Mouse (Mus musculus): ENCODE results near the gene Tssc4.

Tssc4 gene

DNA sequence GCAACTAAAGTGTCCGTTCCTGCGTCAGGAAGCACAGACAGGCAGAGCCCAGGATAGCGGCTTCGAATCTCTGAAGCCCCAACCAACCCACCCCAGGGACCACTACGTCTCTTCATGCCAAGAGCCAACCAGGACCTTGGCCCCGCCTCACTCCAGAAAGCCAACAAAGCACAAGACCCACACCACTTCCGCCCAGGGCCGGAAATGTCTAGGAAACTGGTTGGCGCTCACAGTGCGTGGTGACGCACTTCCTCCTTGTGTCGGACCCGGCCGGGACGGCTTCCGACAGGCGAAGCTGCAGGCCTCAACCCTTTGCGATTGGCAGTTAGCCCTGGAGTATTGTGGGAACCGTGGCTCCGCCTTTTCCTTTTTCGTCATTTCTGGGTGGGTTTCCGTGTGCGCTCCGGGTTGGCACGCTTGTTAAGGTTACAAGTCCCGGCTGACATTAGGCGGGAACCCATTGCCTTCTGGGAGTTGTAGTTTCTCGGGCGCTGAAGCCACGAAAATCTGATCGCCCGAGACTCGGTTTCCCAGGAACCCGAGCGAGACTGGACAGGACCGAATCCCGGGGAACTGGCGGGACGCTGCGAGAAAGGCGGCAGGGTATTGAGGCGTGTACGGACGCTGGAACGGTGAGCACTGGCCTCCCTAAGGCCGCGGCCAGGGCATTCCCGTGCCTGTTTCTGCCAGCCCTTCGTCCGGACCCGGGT is at the start of gene Tssc4:
Gene Tssc4, plus strand, starts transcription at position 368 of the 710 bp plus-strand sequence.
- peak; percentile 100 for DNase-seq (ENCODE audit: low read depth, low spot score)

DNA sequence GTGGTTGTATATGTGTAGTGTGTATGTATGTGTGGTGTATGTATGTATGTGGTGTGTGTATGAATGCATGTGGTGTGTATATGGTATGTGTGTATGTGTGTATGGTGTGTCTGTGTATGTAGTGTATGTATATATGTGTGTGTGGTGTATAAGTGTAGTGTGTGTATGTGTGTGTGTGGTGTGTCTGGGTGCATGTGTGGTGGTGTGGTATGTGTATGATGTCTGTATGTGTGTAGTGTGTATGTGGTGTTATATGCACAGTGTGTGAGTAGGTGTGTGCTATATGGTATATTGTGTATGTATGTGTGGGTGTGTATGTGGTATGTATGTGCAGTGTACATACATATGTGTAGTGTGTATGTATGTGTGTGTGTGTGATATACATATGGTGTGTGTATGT is 49.0 kb upstream of the Tssc4 start:
- DNase-seq (ENCODE audit: low read depth, low spot score) = no peak

DNA sequence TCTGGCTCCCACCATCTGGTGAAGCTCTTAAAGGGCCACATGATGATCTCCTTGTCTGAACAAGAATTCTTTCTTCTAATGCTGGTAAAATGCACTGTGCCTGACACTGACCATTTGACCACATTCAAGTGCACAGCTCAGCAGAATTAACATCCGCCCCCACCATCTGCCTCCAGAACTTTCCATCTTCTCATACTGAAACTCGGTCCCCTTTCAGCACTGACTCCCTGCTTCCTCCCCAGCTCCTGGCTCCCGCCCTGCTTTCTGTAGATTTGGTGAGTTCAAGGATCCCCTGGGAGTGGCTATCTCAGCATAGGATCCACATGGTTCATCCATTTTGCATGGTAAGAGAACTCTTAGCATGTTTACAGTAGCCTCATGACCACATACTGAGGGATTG is 48.3 kb upstream of the Tssc4 start:
- DNase-seq (ENCODE audit: low read depth, low spot score) = no peak

DNA sequence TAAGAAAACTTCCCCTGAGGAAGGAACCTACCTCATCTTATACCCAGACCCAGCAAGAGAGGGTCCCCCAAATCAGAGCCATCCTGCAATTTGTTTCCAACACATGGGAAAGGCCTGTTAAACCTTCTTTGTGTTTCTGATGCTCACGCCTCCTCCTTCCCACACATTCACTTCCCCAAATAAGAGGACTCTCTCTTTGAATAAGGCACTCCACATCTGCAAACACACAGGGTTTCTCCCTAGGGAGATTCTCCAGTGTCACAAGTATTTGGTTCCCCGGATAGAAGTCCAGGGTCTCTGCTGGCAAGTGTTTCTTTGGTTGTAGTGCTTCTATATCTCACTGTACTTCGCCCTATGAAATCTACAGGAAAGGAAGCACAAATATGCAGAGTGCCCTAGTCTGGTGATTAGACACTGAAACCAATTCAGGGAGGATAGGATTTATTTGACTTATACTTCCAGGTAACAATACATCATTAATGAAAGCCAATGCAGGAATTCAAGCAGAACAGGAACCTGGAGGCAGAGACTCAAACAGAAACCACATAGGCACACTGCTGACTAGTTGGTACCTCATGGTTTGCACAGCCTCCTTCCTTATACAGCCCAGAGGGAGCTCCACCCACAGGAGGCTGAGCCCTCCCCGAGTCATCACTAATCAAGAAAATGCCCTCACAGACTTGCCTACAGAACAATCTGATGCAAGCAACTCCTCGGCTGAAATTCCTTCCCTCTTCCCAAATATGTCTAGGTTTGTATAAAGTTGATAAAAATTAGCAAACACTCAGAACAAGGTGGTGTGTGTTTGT is 47.5 kb upstream of the Tssc4 start:
- DNase-seq (ENCODE audit: low read depth, low spot score) = no peak

DNA sequence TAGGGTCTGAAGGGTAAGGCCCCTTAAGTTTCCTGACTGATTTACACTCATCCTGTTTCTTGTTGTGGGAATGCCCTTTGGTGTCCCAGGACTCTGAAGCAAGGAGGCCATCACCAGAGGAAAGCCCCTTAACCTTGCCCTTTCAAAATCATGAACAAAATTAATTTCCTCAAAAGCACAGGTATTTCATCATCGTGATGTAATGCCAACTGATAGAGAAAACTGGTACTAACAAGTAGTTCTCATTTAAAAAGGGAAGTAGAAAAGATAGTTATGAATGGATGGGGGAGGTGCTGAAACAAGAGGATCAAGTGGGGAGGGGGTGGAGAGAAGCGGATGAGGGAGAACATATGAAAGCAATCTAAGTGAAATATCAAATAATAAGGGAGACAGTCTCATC is 45.5 kb upstream of the Tssc4 start:
- DNase-seq (ENCODE audit: low read depth, low spot score) = no peak

DNA sequence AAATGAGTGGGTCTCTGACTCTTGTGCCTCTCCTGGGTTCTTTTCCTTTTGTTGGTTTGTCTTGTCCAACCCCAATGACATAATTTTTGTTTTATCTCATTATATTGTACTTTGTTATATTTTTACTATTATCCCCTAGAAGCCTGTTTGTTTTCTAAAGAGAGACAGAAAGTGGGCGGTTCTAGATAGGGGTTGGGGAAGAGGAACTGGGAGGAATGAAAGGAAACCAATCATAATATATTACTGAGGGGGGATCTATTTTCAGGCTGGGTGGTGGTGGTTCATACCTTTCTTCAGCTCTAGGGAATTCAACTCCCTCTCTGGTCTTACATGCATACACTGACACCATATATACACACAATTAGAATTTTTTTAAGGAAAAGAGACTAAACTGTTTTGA is 44.8 kb upstream of the Tssc4 start:
- DNase-seq (ENCODE audit: low read depth, low spot score) = no peak

DNA sequence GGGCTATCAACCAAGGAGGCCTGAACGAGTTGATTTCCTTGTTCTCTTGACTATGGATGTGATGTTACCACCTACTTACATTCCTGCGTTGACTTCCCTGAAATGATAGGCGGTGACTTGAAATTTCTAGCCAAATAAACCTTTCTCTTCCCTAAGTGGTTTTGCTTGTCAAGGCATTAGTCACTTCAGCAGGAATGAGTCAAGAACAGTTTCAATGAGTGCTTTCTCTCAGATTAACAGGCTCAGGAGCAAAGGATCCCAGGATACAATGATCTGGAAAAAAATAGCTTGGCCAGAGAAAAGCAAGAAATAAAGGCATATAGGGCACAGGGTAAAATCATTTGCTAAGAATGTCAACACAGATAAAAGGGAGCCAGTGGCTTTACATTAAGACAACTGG is 43.6 kb upstream of the Tssc4 start:
- no peak for DNase-seq (ENCODE audit: low read depth, low spot score)

DNA sequence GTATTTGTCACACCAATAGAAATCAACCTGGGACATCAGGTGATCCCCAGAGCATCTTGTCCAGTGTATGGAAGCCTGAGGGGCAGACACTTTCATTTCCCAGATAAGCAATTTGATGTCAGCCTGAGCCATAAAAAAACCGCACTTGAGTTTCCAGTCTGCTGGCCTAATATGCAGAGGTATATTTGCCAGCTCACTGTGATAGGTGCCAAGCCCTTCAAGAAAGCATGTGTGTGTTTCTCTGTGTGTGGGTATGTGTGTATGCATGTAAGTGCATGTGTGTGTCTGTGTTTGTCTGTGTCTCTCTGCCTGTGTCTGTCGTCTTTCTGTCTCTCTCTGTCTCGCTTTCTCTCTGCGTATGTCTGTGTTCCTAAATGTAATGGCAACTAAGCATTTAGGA is 41.9 kb upstream of the Tssc4 start:
- DNase-seq (ENCODE audit: low read depth, low spot score) = no peak

DNA sequence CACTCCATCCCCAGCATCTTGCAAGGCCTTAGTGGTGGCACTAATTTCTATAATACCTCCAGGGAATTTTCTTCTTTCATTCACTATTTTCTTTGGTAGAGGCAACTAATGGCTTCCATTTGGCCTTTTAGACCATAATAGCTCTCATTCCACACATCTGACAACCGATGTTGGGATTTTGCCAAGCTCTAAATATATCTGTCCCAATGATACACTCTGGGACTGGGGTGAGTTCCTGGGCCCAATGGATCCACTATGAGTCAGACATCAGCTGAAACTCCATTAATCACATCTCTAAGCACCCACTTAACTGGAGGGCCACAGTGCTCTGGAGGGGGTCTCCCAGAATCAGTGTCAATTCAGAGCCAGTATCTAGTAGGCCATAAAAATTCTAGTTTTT is 37.2 kb upstream of the Tssc4 start:
- DNase-seq (ENCODE audit: low read depth, low spot score) = no peak

DNA sequence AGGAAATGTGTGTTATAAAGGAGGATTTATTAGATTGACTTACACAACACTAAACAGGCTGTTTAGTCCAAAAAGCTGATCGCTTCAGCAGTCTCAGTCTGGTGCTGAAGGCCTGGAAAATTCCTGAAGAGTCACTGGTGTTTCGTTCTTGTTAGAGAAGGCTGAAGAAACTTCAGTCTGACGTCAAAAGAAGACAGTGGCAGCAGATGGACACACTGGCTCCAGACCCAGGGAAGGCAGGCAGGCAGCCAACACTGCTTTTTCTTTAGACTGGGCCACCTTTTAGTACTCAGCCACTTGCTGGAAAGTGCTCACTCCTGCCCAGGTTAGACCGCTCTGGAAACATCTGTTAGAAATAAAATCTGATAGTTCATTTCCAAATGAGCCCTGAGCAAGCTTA is 35.5 kb upstream of the Tssc4 start:
- DNase-seq (ENCODE audit: low read depth, low spot score) = no peak

DNA sequence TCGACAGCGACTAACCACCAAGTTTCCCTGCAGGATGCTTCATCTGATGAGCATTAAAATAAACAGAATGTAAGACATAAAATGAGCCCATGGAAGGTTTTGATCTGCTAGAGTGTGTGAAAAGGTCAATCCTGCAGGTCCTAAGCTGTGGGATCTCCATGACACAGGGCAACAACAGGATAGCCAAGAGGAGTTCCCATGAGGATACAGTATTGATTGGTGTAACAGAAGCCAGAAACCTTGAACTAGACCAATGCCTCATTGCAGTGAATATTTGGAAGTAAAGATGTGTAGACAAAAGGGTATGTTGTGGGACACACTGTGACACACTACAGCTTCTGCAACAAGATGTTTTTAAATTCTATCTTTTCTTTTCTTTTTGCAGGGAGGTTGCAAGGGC is 34.9 kb upstream of the Tssc4 start:
- DNase-seq (ENCODE audit: low read depth, low spot score) = no peak

DNA sequence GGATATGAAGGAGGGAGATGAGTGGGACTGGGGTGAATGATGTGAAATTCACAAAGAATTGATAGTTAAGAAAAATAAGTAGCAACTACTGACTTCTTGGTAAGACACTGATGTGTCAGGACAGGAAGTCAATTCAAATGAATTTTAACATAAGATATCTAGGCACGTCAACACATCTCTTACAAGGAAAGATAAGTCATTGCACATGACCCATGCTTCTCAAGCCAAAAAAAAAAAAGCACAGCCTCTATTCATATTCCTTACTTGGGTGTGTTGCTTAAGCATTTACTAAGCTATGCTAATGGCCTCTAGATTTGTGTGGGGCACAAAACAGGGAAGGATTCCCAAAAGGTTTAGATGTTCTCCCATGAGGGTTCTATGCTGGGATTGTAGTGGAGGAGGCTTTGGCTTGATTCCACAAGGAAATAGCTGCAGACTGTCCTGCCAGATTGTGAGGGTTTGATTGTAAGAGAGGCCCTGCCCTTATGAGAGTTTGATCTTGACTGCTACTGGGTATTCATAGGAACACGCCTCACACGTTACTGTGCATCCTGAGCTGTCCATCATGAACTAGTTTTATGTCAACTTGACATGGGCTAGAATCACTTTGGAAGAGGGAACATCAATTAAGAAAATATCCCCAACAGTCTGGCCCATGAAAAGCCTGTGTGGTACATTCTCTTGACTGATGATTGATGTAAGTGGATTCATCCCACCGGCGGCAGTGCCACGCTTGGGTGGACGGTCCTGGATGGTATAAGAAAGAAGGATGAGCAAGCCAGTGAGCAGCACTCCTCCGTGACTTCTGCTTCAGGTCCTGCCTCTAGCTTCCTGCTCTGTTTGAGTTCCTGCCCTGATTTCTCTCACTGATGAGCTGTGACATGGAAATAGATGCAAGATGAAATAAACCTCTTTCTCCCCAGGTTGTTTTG is 34.3 kb upstream of the Tssc4 start:
- no peak for DNase-seq (ENCODE audit: low read depth, low spot score)

DNA sequence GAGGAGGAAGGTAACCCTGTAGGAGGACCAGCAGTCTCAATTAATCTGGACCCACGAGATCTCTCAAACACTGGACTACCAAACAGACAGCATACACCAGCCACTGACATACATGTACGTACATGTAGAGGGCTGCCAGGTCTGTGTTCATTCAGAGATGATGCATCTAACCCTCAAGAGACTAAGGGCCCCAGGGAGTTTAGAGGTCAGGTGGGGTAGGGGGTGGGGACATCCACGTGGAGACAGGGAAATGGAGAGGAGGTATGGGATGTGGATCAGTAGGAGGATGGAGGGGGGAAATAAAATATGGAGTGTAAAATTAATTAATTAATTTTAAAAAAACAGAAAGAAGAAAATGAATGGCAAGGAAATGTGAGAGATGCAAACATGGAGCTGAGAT is 32.3 kb upstream of the Tssc4 start:
- no peak for DNase-seq (ENCODE audit: low read depth, low spot score)

DNA sequence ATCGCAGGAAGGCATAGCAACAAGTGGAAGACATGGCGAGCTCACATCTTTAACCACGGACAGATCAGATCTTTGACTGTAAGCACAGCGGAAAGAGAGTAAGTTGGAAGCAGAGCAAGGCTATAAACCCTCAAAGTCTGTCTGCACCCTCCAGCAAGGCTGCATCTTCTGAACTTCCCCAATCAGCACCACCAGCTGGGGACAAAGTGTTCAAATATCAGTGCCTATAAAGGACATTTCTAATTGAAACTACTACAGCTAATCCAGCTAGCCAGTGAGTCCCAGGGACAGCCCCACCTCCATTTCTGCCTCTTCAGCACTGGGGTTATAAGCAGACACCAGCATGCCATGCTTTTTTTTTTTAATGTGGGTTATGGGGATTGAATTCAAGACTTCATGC is 31.7 kb upstream of the Tssc4 start:
- DNase-seq (ENCODE audit: low read depth, low spot score) = no peak

DNA sequence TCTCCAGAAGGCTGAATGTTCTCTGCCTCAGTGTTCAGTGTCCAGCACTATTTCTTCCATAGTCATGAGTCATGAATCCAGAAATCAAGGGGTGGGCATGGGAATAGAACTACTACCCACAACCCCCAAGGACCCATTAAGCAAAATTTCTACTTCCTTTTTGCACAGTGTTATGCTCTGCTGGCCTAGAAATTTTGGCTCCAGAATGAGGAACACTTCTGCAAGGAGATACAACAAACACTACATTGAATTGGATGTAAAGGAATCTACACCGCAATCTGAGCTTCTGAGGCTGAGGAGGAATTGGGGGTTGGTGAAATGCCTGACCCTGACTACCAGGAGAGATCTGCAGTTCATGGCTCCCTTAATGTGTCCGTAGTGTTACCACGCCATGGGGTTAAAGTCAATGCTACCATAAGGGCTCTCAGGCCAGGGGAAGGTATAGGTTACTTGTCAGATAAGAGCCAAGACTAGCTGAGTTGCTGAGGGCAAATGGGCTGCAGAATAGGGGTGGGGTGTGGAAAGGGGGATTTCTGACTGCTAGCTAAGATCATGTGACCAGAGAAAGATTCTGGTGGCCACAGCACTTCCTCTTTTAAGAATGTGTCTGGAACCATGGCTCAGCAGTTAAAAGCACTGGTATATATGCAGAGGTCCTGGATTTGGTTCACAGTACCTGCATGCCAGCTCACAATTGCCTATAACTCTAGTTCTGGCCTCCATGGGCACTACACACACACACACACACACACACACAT is 30.7 kb upstream of the Tssc4 start:
- no peak for DNase-seq (ENCODE audit: low read depth, low spot score)

DNA sequence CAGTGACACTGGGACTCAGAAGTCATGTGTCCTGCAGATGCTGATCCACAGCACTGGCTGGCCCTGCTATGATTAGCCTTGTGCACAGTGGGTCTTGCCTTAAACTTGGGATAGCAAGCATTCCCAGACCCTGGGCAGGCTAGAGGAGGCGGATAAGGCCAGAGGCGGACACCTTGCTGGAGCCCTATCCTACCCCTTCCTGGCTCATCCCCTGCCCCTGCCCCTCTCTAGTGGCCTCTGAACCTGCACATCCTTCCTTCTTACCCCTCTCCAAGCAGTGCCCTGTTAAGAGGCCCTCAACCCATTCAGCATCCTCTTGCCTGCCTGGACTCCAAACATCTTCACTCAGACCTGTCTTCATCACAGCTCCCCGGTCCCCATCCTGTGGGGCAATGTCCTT is 28.5 kb upstream of the Tssc4 start:
- DNase-seq (ENCODE audit: low read depth, low spot score) = no peak

DNA sequence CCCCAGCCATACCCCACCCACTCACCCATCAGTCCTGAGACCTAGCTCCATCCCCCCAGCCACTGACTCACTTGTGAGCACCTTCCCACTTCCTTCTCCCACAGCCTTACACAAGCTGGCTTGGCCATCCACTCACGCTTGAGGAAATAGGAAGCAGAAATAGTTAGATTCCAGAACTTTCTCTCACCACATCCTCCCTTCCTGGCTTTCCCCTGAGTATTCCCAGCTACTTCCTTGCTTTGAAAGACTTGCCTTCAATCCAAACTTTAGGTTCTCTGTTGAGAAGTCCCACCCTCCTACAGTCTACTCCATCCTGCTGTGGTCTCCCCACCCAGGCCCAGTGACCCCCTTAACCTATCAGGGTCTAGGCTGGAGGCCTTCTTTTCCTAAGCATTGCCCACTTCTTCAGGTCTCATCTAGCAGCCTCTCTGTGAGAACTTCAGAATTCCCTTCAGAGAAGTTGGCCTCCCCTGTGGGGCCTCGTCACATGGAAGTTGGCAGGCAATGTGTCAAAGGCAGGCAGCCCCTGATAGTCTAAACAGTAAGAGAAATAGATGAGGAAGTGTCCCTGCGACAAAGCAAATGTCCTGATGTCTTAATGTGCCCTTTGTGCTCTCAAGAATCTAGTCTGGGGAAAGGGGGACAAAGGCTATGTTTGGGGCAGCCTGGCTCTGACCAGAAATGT is 27.8 kb upstream of the Tssc4 start:
- DNase-seq (ENCODE audit: low read depth, low spot score) = no peak

DNA sequence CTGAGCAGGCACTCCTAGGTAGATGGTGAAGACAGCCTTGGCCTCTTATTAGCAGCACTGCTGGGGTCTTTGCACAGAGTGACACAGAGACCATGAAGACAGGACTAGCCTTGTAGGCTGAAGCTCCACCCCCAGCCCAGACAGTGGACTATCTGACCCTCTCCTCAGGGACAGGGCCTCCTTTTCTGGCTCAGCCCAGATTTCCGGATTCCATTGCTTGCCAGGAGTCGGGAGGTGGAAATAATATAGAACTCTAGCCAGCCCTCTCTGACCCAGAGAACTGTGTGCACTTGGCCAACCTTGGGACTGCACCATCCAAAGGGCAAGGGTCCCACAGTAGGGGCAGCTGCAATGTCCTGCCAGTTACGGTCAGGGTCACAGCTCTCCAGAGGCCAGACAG is 27.0 kb upstream of the Tssc4 start:
- DNase-seq (ENCODE audit: low read depth, low spot score) = no peak

DNA sequence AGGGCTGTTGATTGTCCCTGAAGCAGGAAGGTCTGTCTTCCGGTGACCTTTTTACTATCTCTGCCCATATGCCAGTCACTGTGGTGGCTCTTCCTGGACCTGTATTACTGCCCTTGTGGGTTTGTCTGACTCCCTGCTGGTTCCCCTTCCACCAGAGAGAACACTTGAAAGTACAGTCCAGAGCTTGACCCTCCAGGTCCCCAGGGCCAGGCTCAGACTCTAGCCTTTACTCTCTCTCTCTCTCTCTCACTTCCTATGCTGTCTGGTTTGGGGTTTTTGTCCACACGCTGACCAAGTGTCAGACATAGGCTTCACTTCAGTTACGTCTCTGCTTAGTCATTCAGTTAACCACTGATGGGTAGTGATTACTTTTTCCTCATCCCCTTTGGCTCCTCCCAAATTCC is 26.1 kb upstream of the Tssc4 start:
- no peak for DNase-seq (ENCODE audit: low read depth, low spot score)

DNA sequence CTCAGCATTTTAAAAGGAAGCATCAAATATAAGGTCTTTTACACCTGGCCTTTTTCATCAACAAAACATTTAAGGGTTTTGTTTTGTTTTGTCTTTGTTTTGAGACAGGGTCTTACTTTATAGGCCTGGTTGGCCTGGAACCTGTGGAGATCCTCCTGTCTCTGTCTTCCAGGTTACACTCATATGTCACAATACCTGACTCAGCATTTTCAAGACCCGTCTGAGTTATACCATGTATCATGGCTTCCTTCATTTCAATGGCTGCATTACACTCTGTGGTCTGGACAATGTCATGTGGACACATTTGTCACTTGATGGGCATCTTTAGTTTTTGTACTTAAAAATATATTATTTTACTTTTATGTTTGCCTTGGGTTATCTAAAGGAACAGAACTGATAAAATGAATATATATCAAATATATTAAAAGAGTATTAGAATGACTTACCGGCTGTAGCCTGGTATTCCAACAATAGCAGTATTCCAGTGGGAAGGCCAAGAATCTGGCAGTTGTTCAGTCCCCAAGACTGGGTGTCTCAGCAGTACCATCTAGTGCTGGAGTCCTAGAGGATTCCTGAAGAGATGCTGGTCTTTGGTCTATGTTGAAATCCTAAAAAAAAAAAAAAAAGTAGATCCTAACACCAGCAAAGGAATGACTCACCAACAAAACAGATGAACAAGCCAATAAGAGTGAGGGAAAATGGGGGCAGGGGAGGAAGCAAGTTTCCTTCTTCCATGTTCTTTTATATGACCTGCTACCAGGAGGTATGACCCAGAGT is 24.8 kb upstream of the Tssc4 start:
- no peak for DNase-seq (ENCODE audit: low read depth, low spot score)

Data from brain, embryonic 18.5 days (tissue).